Mouse (Mus musculus): Measurements from ENCODE around the gene Mcm8.
A peak's percentile ranks its signal among the peaks of the same experiment; 100 is the strongest.

DNA sequence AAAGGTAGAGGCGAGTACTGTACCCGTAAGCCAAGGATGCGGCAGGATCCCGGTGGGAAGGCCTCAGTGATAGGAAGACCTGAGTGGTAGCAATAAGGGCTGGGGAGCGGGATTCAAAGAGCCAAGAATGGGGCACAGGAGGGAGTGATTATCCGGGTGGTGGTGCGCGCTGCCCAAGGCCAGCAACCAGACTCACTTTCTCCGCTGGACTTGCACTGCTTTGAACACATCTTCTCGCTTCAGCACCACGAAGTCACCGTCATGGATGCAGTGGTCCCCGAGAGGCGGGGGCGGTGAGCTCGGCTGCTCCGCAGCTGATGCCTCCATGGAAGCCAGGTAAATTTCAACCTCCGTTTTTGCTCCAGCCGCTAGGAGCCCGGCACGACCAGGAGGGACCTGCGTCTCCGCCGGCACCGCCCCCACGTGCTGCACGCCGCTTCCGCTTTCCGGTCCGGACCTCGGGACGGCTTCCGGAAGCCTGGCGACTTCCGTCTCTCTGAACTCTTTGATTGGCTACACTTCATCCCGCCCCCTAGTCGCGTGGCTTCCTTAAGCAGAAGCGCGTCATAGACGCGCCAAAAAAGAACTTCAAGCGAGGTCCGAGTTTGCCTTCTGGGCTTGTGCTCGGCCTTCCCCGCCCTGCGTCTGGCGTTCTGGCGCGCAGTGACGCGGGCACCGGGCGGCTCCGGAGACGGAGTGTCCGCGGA, at the start of gene Mcm8, which contains the start of gene Trmt6:
- TF ChIP-seq CTCF (IDR thresholded peaks at IDR 0.05; ENCODE audit: low read depth): peak; percentile 46
- TF ChIP-seq EP300 (IDR thresholded peaks at IDR 0.05; ENCODE audit: low read depth): no peak
